Comparison of ENCODE assay signal across 26 mouse cellular contexts in genomic region chr13:117036277-117036676, GRCm38 (mm10). TPM values are rescaled to one million over a fixed set of nuclear protein-coding genes. Genes with fewer than 3 reads are reported as not detected.
DNase-seq lines count a peak whose midpoint lies in the region; ATAC-seq lines count a peak whose summit lies in the region.
"Had no signal": no experiment of that assay in that cellular context is flagged by ENCODE, and none has a peak within 500 bp of the region (broad histone marks: within the 10 kb centered on the region; RNA-seq: fewer than 3 reads in every experiment).

No protein-coding gene starts in this region.

- 79% methylated on average over 5 of the region's 5 CpGs for WGBS in midbrain, embryonic 11.5 days
- WGBS in midbrain, embryonic 13.5 days = 75% methylated on average over 5 of the region's 5 CpGs

- no peaks in the 10 kb centered on the region for H3K4me1 ChIP-seq in midbrain, embryonic 11.5 days (ENCODE audit: control insufficient read depth, insufficient read depth, low read length)
- H3K4me1 ChIP-seq in midbrain, embryonic 13.5 days (replicated peaks) = no peaks in the 10 kb centered on the region
- peaks cover 18% of the 10 kb centered on the region; the same call in 1 of the 2 replicates for H3K4me1 ChIP-seq in megakaryocyte, embryonic 14.5 days
- H3K4me1 ChIP-seq: forebrain, embryonic 13.5 days; hindbrain, embryonic 15.5 days; limb, embryonic 12.5 days; neural tube, embryonic 13.5 days had no signal

- H3K9me3 ChIP-seq in midbrain, embryonic 11.5 days (ENCODE audit: control insufficient read depth, low read length) = no peaks in the 10 kb centered on the region
- H3K9me3 ChIP-seq in midbrain, embryonic 13.5 days = no peaks in the 10 kb centered on the region
- no peaks in the 10 kb centered on the region for H3K9me3 ChIP-seq in megakaryocyte, embryonic 14.5 days
- H3K9me3 ChIP-seq: forebrain, embryonic 13.5 days; heart, embryonic 10.5 days; hindbrain, embryonic 15.5 days; limb, embryonic 12.5 days; liver, embryonic 15.5 days; neural tube, embryonic 13.5 days had no signal

- no peak overlapping the region for H3K27ac ChIP-seq in midbrain, embryonic 11.5 days (ENCODE audit: low read depth, low read length)
- H3K27ac ChIP-seq in midbrain, embryonic 13.5 days = no peak overlapping the region
- H3K27ac ChIP-seq: forebrain, embryonic 13.5 days; gastrocnemius, adult 2 months; heart, embryonic 10.5 days; hindbrain, embryonic 15.5 days; limb, embryonic 12.5 days; liver, embryonic 15.5 days; neural tube, embryonic 13.5 days had no signal

- H3K27me3 ChIP-seq in midbrain, embryonic 11.5 days (ENCODE audit: control insufficient read depth, insufficient read depth, low read length) = no peaks in the 10 kb centered on the region
- no peaks in the 10 kb centered on the region for H3K27me3 ChIP-seq in midbrain, embryonic 13.5 days
- peaks cover 2% of the 10 kb centered on the region for H3K27me3 ChIP-seq in megakaryocyte, embryonic 14.5 days (replicated peaks)
- H3K27me3 ChIP-seq: forebrain, embryonic 13.5 days; hindbrain, embryonic 15.5 days; limb, embryonic 12.5 days; liver, embryonic 15.5 days; neural tube, embryonic 13.5 days had no signal

- H3K4me3 ChIP-seq in midbrain, embryonic 11.5 days (ENCODE audit: low read depth, low read length) = no peak overlapping the region
- no peak overlapping the region for H3K4me3 ChIP-seq in midbrain, embryonic 13.5 days (replicated peaks)
- H3K4me3 ChIP-seq in megakaryocyte, embryonic 14.5 days (replicated peaks) = peak overlapping the region; percentile 6
- H3K4me3 ChIP-seq: forebrain, embryonic 13.5 days; gastrocnemius, adult 2 months; heart, embryonic 10.5 days; hindbrain, embryonic 15.5 days; limb, embryonic 12.5 days; liver, embryonic 15.5 days; myocyte; neural tube, embryonic 13.5 days had no signal

- peak; percentile 15 for DNase-seq in layer of hippocampus, adult 9-11 months
- DNase-seq in layer of hippocampus, postnatal 25 days (ENCODE audit: extremely low spot score in 1 of 2, low spot score in 1 of 2) = no peak
- DNase-seq in midbrain, embryonic 11.5 days (ENCODE audit: low spot score, missing footprints) = peak; percentile 28
- DNase-seq in Muller cell, postnatal 12 days (ENCODE audit: inconsistent ontology term) = no peak
- no peak for DNase-seq in adrenal gland, adult 18-20 months (ENCODE audit: low spot score in 2 of 2)
- DNase-seq: cerebellum, adult 2 months; cerebellum, postnatal 36 days; gastrocnemius, adult 2 months; kidney, adult 2 months; kidney, postnatal 14 days; layer of hippocampus, postnatal 36 days; lung, postnatal 10 days; midbrain, embryonic 14.5 days; right cerebral cortex, postnatal 4 days; thymus, adult 2 months; thymus, postnatal 4 days had no signal

- H3K36me3 ChIP-seq in midbrain, embryonic 11.5 days (ENCODE audit: control insufficient read depth, insufficient read depth, low read length) = no peaks in the 10 kb centered on the region
- no peaks in the 10 kb centered on the region for H3K36me3 ChIP-seq in midbrain, embryonic 13.5 days
- no peaks in the 10 kb centered on the region for H3K36me3 ChIP-seq in megakaryocyte, embryonic 14.5 days (replicated peaks; ENCODE audit: low read length)
- H3K36me3 ChIP-seq: heart, embryonic 10.5 days; hindbrain, embryonic 15.5 days; limb, embryonic 12.5 days; liver, embryonic 15.5 days; neural tube, embryonic 13.5 days had no signal

- H3K9ac ChIP-seq in midbrain, embryonic 11.5 days (ENCODE audit: low read length) = no peak overlapping the region
- no peak overlapping the region for H3K9ac ChIP-seq in midbrain, embryonic 13.5 days (replicated peaks)
- H3K9ac ChIP-seq: forebrain, embryonic 13.5 days; hindbrain, embryonic 15.5 days; limb, embryonic 12.5 days; liver, embryonic 15.5 days; neural tube, embryonic 13.5 days had no signal

- no peak overlapping the region for H3K4me2 ChIP-seq in midbrain, embryonic 11.5 days
- H3K4me2 ChIP-seq in midbrain, embryonic 13.5 days (replicated peaks) = no peak overlapping the region
- H3K4me2 ChIP-seq: forebrain, embryonic 13.5 days; hindbrain, embryonic 15.5 days; limb, embryonic 12.5 days; liver, embryonic 15.5 days; neural tube, embryonic 13.5 days had no signal

- no peak for ATAC-seq in midbrain, embryonic 11.5 days (ENCODE audit: low FRiP score)
- ATAC-seq in midbrain, embryonic 13.5 days = no peak
- ATAC-seq: CD4-positive, CD25-positive, alpha-beta regulatory T cell, adult 4 months; forebrain, embryonic 13.5 days had no signal

RNA-seq across cellular contexts. Expression of gene Parp8, which starts 10.9 kb away (rescaled TPM):
- 10 to 100 TPM; 36.3 to 44.1 TPM for total RNA-seq in layer of hippocampus, postnatal 25 days (2021)
- 13.3 and 15.1 TPM in 2 replicates for polyA plus RNA-seq in midbrain, embryonic 11.5 days (2014; fragmentation: Nextera tagmentation; extraction: Ambion mirVana)
- polyA plus RNA-seq in midbrain, embryonic 13.5 days (2015; fragmentation: Nextera tagmentation; extraction: Ambion mirVana) = 21.2 and 22.0 TPM in 2 replicates
- polyA plus RNA-seq in megakaryocyte, embryonic 14.5 days (2012; ENCODE audit: insufficient read depth, low replicate concordance) = 0.58 TPM in 1 of 2 replicates, not detected in the other
- total RNA-seq in adrenal gland, adult 18-20 months (2021) = 1 to 10 TPM; 8.6 to 9.2 TPM

Comparison
In these comparisons a context has a peak if more than half of its experiments do, and no peak if none do; other contexts are left out.
1. DNase-seq: peak in layer of hippocampus, adult 9-11 months (single experiment) and midbrain, embryonic 11.5 days (single experiment); none in layer of hippocampus, postnatal 25 days (0 of 2), Muller cell, postnatal 12 days (single experiment) and adrenal gland, adult 18-20 months (0 of 2).